Mouse (Mus musculus) liver (tissue): ENCODE data around the gene Prr7.

ENCODE experiments used
- DNase-seq: peaks from one replicate; pipeline ENCODE4 v3.0.0-alpha.2; 2020; ENCODE audit warnings: mixed read lengths

Gene Prr7

GRCm38 (mm10) chr13:55478036-55478435 is 14.0 kb downstream of the Prr7 start:
- DNase-seq, result peak; percentile 30

- DNase-seq, result no peak
These were observed 14.9 kb downstream of the Prr7 start for GRCm38 (mm10) chr13:55479008-55479407.

- DNase-seq, result no peak
These were observed 15.9 kb downstream of the Prr7 start for GRCm38 (mm10) chr13:55479929-55480328.

DNA sequence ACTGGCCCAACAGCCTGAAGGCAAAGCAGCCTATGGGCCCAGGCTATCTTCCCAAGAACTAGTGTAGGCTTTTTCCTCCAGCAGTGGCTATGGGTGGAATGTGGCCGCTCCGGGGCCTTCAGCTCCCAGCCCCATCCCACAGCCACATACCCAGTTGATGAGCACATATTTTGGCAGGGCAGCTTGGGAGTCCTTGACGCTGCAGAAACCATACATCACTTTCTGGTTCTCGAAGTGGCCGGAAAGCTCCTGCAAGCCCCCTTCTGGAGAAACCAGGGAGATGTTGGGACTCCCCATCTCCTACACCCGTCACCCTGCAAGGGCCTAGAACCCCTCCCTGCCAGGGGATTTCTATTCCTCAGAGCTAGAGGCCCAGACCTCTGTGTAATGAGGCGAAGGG is 18.5 kb downstream of the Prr7 start:
- no peak for DNase-seq

GRCm38 (mm10) chr13:55483071-55483470 is 19.0 kb downstream of the Prr7 start:
- no peak for DNase-seq

GRCm38 (mm10) chr13:55483593-55483992 is 19.5 kb downstream of the Prr7 start:
- DNase-seq, result no peak

DNA sequence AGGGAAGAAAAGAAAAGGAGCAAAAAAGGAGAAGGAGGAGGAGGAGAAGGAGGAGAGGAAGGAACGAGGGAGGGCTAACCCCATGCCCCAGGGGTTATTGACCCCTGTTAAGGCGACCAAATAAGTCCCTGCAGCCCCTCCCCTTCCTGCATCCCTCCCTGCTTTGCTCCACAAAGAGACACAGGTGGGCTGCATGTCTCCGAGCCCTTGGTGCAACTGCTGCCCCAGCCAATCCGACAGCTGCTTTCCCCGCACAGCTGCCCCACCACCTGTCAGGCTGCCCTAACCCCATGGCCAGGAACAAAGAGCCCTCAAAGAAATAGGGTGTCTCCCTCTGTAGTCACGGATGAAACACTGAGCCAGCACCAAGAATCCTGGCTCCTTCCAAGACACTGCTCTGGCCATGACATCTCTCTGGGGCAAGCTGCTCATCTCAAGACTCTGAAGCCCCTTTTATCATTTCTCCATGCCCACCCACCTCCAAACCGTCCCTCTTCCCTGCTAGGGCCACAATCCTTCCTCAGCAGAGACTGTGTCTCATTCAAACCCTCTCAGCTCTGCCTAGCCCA is 20.5 kb downstream of the Prr7 start:
- DNase-seq, result no peak

GRCm38 (mm10) chr13:55486029-55486794 is 22.1 kb downstream of the Prr7 start:
- DNase-seq, result no peak

DNA sequence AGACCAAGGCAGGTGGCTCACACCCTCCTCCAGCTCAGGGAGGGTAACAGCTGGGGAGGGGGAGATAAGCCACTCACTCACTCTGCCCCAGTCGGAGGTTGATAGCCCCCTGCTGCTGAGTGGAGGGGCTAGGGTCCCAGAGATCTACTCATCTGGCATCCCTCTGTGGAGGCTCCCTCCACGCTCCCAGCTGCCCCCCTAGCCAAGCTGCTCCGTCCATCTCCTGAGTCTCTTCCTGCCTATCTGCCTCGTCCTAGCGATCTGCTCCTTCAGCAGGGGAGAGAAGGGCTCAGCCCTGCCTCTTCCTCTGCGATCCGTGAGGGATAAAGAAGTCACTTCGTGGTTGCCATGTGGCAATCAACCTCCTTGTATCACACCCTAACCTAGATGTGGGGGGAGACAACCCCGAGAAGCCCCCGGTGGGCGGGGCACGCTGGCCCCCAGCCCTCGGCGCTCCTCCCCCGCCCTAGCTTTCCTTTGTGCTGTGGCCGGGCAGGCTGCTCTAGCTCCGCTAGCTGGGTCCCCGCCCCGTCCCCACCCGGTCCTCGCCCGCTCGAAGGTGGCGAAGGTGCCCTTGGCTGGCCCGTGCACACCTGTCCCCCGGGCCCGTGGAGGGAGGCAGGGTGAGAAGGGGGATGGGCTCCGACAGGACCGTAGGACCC is 23.0 kb downstream of the Prr7 start:
- DNase-seq, result no peak

- DNase-seq, result peak; percentile 56
These were observed 23.8 kb downstream of the Prr7 start, which contains the start of gene Dbn1 for GRCm38 (mm10) chr13:55487578-55488498. TSS of gene Dbn1 (minus strand) at chr13:55488111.

GRCm38 (mm10) chr13:55494257-55494656 is 30.2 kb downstream of the Prr7 start:
- no peak for DNase-seq

DNA sequence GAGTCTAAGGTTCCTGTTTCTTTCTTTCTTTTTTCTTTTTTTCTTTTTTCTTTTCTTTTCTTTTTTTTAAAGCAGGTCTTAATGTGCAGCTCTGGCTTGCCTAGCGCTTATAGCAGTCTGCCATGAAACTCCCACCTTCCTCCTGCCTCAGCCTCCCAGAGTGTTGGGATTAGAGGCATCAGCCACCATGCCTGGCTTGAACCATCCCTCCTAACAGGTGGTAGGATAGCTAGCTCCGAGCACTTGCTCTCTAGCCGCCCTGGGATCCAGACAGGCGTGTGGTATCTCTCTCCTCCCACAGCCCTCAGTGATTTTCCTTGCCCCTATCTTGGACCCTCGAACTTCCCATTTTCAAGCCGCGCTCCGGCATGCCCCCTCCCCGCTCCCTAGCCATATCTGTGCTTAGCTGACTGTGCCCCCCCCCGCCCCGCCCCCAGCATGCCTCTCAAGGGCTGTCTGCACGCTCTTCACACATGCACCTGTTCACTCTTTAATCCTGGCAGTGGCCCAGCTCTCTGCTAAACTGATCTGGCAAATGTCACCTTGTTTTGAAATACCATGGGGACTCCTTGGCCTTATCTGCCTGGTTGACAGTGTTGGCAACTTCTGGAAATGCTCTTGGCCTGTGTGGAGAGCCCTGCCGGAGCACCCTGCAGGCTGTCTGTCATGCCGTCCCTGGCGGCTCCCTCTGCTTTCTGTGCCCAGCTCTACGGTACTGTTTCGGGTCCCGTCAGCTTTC is 31.0 kb downstream of the Prr7 start:
- no peak for DNase-seq

DNA sequence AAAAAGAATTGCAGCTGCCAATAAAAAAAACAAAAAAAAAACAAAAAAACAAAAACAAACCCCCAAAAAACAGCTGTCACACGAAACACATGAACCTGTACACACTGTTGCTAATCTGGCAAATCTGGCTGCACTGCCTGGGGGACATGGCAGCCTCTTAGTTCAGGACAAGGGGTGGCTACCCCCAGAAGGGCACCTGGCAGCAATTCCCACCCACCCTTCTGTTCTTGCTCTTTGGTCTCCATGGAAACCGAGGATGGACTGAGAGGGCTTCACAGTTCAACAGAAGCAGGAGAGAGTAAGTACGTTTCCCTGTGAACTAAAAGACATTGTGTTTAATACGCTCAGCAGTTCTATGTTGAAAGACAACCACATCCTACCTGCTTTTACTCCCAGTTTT is 31.6 kb downstream of the Prr7 start:
- no peak for DNase-seq

DNA sequence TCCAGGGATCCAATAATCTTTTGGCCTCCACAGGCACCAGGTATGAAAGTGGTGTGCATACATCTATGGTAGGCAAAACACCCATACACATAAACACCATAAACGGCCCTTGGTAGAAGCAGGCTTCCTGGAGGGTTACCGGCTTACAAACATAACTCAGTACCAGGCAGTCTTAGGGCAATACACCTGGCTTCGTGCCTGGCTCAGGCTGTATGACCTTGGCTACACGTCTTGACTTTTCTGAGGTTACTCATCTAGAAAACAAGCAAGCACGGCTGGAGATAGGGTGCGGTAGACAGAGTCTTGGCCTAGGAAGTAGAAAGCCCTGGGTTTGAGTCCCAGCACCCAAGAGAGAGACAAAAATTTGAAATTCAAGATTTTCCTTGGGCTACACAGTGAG is 32.6 kb downstream of the Prr7 start:
- no peak for DNase-seq

GRCm38 (mm10) chr13:55498906-55499305 is 34.8 kb downstream of the Prr7 start:
- no peak for DNase-seq

GRCm38 (mm10) chr13:55500575-55500974 is 36.5 kb downstream of the Prr7 start:
- no peak for DNase-seq

DNA sequence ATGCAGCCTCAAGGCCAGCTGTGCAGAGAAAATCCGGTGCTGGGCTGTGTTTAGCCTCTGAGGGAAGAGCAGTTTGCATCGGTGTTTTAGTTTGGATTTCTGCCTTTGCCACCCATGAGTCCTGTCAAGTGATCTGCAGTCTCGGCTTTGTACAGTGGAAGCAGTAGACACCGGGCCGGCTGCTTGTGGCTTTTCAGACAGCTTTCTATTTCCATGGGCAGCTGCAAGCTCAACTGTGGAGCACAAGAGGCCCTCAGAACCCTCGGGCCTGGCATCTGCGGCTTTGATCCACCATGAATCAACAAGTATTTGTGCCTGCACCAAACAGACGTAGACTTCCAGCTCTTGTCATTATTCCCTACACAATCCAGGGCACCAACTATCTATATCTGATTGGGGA is 38.3 kb downstream of the Prr7 start:
- DNase-seq, result no peak

GRCm38 (mm10) chr13:55504390-55504789 is 40.3 kb downstream of the Prr7 start:
- no peak for DNase-seq

GRCm38 (mm10) chr13:55505810-55506209 is 41.7 kb downstream of the Prr7 start:
- no peak for DNase-seq

GRCm38 (mm10) chr13:55506697-55507096 is 42.6 kb downstream of the Prr7 start:
- no peak for DNase-seq

DNA sequence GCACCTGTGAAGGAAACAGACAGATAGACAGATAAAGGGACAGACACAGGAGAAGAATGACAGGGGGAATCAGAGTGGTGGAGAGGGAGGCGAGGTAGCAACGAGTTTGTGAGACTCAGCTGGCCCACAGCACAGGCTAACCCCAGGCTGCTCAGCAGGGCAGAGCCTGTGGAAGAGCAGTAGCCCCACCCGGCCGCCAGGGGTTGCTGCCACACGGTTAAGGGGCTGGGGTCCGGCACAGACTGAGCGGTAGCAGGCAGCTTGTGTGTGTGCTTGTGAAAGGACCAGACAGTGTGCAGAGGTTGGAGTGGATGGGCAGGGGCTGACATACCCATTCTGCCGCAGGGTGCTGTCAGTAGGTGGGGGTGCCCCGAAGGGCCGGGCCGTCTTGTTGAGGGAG is 43.8 kb downstream of the Prr7 start:
- no peak for DNase-seq

DNA sequence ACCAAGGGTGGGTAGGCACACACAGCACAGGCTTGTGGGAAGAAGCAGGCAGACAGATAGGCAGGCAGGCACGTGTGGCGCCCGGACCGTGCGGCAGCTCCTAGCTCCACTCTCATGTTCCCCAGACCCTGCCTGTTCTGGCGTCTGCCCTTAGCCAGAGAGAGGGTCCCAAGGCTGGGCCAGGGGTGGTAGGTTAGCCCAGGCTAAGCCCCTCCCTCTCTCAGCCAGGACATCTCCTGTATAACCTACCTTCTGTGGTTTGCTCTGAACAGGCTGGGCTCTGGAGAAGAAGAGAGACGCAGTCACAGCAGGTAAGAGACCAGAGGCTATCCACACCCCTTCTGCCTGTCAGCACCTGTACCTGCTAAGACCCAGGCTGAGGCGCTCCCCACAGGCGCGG is 44.5 kb downstream of the Prr7 start:
- no peak for DNase-seq
